Mouse (Mus musculus) ES-E14 (cell line): ENCODE measurements around the gene Pkdcc. TPM values are rescaled to one million over a fixed set of nuclear protein-coding genes. Genes with fewer than 3 reads are reported as not detected.

Experiments
- DNase-seq: peaks from one replicate; pipeline ENCODE4 v3.0.0-alpha.2; 2013; ENCODE audit warnings: low read depth, low spot score
- H3K27ac ChIP-seq: 2 replicates; pipeline ENCODE4 v1.5.1; 2012; ENCODE audit warnings: low read depth, mild to moderate bottlenecking, low read length, moderate library complexity, mixed read lengths; ENCODE audit not compliant: poor library complexity, insufficient read depth, severe bottlenecking
- H3K36me3 ChIP-seq: 2 replicates; pipeline ENCODE4 v1.6.1; 2012; ENCODE audit warnings: mild to moderate bottlenecking, low read length, moderate library complexity, mixed read lengths; ENCODE audit not compliant: control insufficient read depth, poor library complexity, insufficient read depth, severe bottlenecking
- H3K4me1 ChIP-seq, 2 experiments: fragments of 150-350 bp in 1 of 2; sonication (generic) in 1 of 2; 2 replicates each; pipeline ENCODE4 v1.6.1; 2012; ENCODE audit warnings: low read length in 2 of 2, mild to moderate bottlenecking in 1 of 2, mixed read lengths in 1 of 2; ENCODE audit not compliant: control insufficient read depth in 2 of 2, insufficient read depth in 2 of 2, poor library complexity in 1 of 2
- H3K4me3 ChIP-seq, 2 experiments: fragments of 150-350 bp in 1 of 2; sonication (generic) in 1 of 2; 2 replicates each; pipeline ENCODE4 v1.5.1; 2012; ENCODE audit warnings: low read length in 2 of 2, low read depth in 1 of 2, mild to moderate bottlenecking in 1 of 2, mixed read lengths in 1 of 2; ENCODE audit not compliant: insufficient read depth in 1 of 2, poor library complexity in 1 of 2, severe bottlenecking in 1 of 2
- H3K9ac ChIP-seq: 2 replicates; pipeline ENCODE4 v1.6.1; 2012; ENCODE audit warnings: low read depth, mild to moderate bottlenecking, low read length, mixed read lengths; ENCODE audit not compliant: poor library complexity, insufficient read depth, severe bottlenecking
- H3K9me3 ChIP-seq: fragments of 150-350 bp; sonication (generic); 2 replicates; pipeline ENCODE4 v1.6.1; 2012; ENCODE audit warnings: low read depth, mild to moderate bottlenecking, low read length; ENCODE audit not compliant: control insufficient read depth, insufficient read depth
- CHD2 ChIP-seq: IDR thresholded peaks from 2 replicates; pipeline ENCODE4 v1.6.1; 2014; ENCODE audit warnings: mild to moderate bottlenecking, low read depth, low read length, inconsistent platforms
- HCFC1 ChIP-seq: IDR thresholded peaks from 2 replicates; pipeline ENCODE4 v1.6.1; 2012; ENCODE audit warnings: low read length, inconsistent platforms, borderline replicate concordance; ENCODE audit not compliant: insufficient read depth
- MAFK ChIP-seq: IDR thresholded peaks from 2 replicates; pipeline ENCODE4 v1.6.1; 2014; ENCODE audit warnings: mild to moderate bottlenecking, low read depth, low read length, inconsistent platforms; ENCODE audit not compliant: insufficient read depth
- ZC3H11A ChIP-seq: IDR thresholded peaks from 2 replicates; pipeline ENCODE4 v1.6.1; 2012; ENCODE audit warnings: low read depth, mild to moderate bottlenecking, inconsistent platforms, low read length, borderline replicate concordance
- ZNF384 ChIP-seq: IDR thresholded peaks from 2 replicates; pipeline ENCODE4 v1.6.1; 2012; ENCODE audit warnings: low read depth, low read length, inconsistent platforms
- in situ Hi-C, 2 experiments: fragments of 600-800 bp; cut with MboI; formaldehyde crosslinking; loops; one replicate each; pipeline ENCODE4 v1.15.1; 2025; ENCODE audit warnings: low sequenced_read_pairs in 2 of 2, inconsistent platforms in 1 of 2; ENCODE audit not compliant: unreplicated experiment in 2 of 2
- total RNA-seq: library from RNA; depleted of rRNA; stranded (reverse); fragments of 300-350 nt; gene quantifications from 2 replicates; pipeline ENCODE4 v1.2.3, GENCODE M21; 2012

Gene Pkdcc
- total RNA-seq, 1 experiment: 39.1 TPM

DNA sequence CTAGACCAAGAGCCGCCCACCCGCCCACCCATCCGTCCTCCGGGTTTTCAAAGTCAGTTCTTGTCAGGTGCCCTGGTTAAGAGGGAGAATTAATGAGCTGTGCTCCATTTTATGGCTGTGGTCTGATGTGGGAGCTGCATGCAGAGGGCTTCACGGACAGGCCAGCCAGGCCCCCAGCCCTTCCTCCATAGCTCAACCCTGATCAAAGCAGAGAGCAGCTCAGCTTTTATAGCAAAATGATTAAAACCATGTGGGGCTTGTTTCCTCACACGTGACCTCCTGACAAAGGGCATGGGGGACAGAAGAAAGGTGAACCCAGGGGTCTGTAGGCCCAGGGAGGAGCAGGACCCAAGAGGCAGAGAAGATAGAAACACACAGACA is 36.0 kb upstream of the Pkdcc start:
- Histone ChIP-seq H3K36me3 (no peaks in the 10 kb centered on the region), H3K4me1 (peaks cover 0 to 4% of the 10 kb centered on the region in 2 experiments; a peak in 1 of 4 replicates), H3K4me3 (no peak overlapping the region), H3K9ac (no peak overlapping the region), H3K27ac (no peak overlapping the region), H3K9me3 (no peaks in the 10 kb centered on the region)
- no peak for DNase-seq
- TF ChIP-seq ZNF384: no peak
- TF ChIP-seq HCFC1: no peak
- no peak for TF ChIP-seq MAFK
- TF ChIP-seq CHD2: no peak
- TF ChIP-seq ZC3H11A: no peak
- in situ Hi-C loops: no loop called here

DNA sequence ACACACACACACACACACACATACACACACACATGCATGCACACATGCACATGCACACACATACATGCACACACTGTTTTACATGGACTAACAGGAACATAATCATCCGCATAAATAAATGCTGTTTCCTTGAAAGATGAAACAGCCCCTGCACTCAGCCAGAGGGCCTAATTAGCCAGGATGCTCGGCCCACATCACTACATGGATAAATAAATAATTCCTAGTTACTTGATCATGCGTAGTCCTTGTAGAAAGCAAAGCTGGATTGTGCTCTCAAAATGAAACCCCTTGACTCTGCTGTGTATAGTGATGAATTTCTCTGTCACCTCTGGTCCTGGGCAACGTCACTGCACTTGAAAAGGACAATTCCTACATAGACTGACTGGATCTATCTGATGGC is 35.5 kb upstream of the Pkdcc start:
- in situ Hi-C loops: no loop called here
- Histone ChIP-seq H3K9me3 (no peaks in the 10 kb centered on the region), H3K27ac (no peak overlapping the region), H3K4me1 (peaks cover 0 to 4% of the 10 kb centered on the region in 2 experiments; a peak in 1 of 4 replicates), H3K36me3 (no peaks in the 10 kb centered on the region), H3K4me3 (no peak overlapping the region), H3K9ac (no peak overlapping the region)
- DNase-seq: no peak
- TF ChIP-seq ZC3H11A (no peak), CHD2 (no peak), MAFK (no peak), ZNF384 (no peak), HCFC1 (no peak)

DNA sequence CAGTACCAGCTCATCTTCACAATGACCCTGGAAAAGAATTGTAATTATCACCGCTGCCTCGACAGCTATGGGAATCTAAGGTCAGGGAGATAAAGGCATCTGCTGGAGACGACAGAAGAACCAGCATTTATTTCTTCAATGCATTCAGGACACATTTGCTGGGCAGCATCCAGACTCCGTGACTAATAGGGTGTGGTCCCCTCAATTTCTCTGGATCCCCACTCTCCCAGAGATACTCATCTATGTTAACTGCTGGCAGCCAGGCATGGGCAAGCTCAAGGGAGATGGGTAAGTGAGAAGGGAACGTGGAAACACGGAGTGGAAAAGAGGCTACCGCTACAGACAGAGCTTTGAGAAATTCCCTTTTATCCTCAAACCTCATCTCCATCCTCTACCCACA is 34.0 kb upstream of the Pkdcc start:
- no peaks in the 10 kb centered on the region for H3K36me3 ChIP-seq
- no peak overlapping the region for H3K9ac ChIP-seq
- H3K4me3 ChIP-seq: no peak overlapping the region
- TF ChIP-seq MAFK (no peak), HCFC1 (no peak), CHD2 (no peak), ZC3H11A (no peak), ZNF384 (no peak)
- no peak overlapping the region for H3K27ac ChIP-seq
- in situ Hi-C loops: no loop called here
- no peak for DNase-seq
- H3K4me1 ChIP-seq: peaks cover 0 to 4% of the 10 kb centered on the region in 2 experiments; a peak in 1 of 4 replicates
- H3K9me3 ChIP-seq: no peaks in the 10 kb centered on the region

DNA sequence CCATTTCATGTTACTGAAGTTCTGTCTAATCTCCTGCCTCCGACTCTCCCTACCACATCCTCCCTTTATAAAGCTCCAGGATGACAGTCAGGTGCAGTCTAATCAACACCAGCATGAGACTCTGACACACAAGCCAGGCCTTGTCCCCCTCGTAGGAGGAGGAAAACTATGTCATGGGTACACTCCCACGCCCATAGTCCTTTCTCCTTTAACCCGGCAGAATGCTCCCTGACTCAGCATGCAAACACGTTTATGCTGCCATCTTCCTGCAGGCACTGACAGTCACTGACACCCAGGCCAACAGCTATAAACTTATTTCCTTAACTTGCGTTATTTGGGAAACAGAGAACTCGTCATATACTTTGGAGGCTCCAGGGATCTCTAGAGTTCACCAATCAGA is 33.5 kb upstream of the Pkdcc start:
- no peak overlapping the region for H3K27ac ChIP-seq
- in situ Hi-C loops: no loop called here
- no peak overlapping the region for H3K4me3 ChIP-seq
- no peak overlapping the region for H3K9ac ChIP-seq
- H3K36me3 ChIP-seq: no peaks in the 10 kb centered on the region
- TF ChIP-seq MAFK (no peak), CHD2 (no peak), ZC3H11A (no peak), HCFC1 (no peak), ZNF384 (no peak)
- no peak for DNase-seq
- H3K9me3 ChIP-seq: no peaks in the 10 kb centered on the region
- peaks cover 0 to 4% of the 10 kb centered on the region in 2 experiments; a peak in 1 of 4 replicates for H3K4me1 ChIP-seq

DNA sequence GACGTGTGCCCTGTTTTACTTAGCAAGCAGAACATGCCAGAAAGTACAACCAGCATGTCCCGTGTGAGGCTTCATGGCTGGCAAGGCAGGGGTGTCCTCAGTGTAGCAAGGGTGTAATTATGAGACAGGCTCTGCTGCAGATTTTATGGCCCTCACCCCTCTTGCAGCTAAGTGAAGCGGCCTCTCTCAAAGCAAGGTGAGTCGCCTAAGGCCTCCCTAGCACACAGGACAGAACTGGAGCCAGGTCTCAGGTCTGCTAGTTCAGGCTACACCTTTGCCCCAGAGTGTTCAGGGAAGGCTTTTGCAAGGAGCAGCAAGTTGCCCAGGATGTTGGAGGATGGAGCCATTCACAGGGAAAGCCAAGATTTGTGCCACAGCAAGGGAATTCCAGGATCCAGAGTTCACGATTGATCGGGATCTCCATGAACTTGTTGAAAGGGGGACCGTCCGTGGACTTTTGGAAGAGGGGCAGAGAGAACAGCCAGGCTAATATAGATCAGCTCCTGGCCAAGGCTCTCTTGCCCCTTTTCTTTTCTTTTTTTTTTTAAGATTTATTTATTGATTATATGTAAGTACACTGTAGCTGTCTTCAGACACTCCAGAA is 32.9 kb upstream of the Pkdcc start:
- in situ Hi-C loops: no loop called here
- no peak overlapping the region for H3K27ac ChIP-seq
- TF ChIP-seq MAFK: no peak
- no peak for TF ChIP-seq HCFC1
- no peak for TF ChIP-seq CHD2
- TF ChIP-seq ZC3H11A: no peak
- TF ChIP-seq ZNF384: no peak
- no peak overlapping the region for H3K9ac ChIP-seq
- DNase-seq: no peak
- H3K36me3 ChIP-seq: no peaks in the 10 kb centered on the region
- no peak overlapping the region for H3K4me3 ChIP-seq
- no peaks in the 10 kb centered on the region for H3K9me3 ChIP-seq
- H3K4me1 ChIP-seq: peaks cover 0 to 4% of the 10 kb centered on the region in 2 experiments; a peak in 1 of 4 replicates
